ENCODE assay signal across 15 mouse cellular contexts in the genomic region with DNA sequence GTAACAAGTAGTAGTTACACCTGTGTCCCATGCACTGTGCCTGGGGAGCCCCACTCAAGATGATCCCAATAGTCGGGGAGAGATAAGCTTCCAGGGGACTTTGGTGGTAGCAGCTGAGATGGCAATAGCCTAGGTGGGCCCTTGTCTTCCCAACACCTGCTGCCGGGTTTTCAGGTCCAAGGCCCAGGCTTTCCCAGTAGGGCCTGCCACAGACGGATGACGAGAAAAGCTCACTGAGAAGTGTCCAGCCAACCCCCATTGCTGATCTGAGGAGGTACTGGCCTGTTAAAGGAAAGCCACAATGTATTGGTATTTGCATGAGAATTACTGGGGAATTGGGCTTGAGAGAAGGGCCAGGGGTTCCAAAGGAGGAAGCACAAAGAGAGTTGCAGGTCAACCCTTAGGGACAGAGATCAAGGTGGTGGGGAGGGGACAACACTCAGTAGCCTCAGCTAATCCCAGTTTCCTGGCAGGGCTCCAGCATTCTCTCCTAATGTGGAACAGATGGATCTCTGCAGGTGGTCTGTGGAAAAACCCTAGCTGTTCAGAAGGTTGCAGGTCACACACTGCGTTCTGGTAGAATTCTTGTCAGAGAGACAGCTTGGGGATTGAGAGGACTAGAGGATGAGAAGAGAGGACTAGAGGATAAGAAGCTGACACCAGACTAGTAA.
DNase-seq lines count a peak whose midpoint lies in the region; ATAC-seq lines count a peak whose summit lies in the region.
"Had no signal": no experiment of that assay in that cellular context is flagged by ENCODE, and none has a peak within 500 bp of the region (broad histone marks: within the 10 kb centered on the region; RNA-seq: fewer than 3 reads in every experiment).

No protein-coding gene starts in this region.

- H3K4me1 ChIP-seq in hindbrain, embryonic 11.5 days (replicated peaks; ENCODE audit: control insufficient read depth, insufficient read depth, low read length) = no peaks in the 10 kb centered on the region
- peaks cover 7% of the 10 kb centered on the region; the same call in 1 of the 2 replicates for H3K4me1 ChIP-seq in hindbrain, embryonic 14.5 days (replicated peaks; ENCODE audit: control insufficient read depth, insufficient read depth, low read length)
- no peaks in the 10 kb centered on the region for H3K4me1 ChIP-seq in heart, embryonic 11.5 days (ENCODE audit: control insufficient read depth, insufficient read depth, low read length)
- H3K4me1 ChIP-seq: liver, embryonic 15.5 days had no signal

- no peaks in the 10 kb centered on the region for H3K36me3 ChIP-seq in hindbrain, embryonic 11.5 days (ENCODE audit: control insufficient read depth, insufficient read depth, low read length)
- H3K36me3 ChIP-seq in hindbrain, embryonic 14.5 days (replicated peaks; ENCODE audit: control insufficient read depth, insufficient read depth) = no peaks in the 10 kb centered on the region
- no peaks in the 10 kb centered on the region for H3K36me3 ChIP-seq in heart, embryonic 11.5 days (ENCODE audit: control insufficient read depth, insufficient read depth, low read length)
- H3K36me3 ChIP-seq: hindbrain, embryonic 13.5 days; liver, embryonic 15.5 days had no signal

- peak; percentile 15 for DNase-seq in hindbrain, embryonic 11.5 days (ENCODE audit: low spot score)
- DNase-seq in hindbrain, embryonic 14.5 days (ENCODE audit: low spot score) = no peak
- peak; percentile 28 for DNase-seq in ES-CJ7 (ENCODE audit: low read depth, low spot score)
- peak; percentile 94 for DNase-seq in cerebellum, adult 9-10 months
- DNase-seq in forelimb bud, embryonic 11.5 days (ENCODE audit: low read depth, low spot score) = peak; percentile 63
- no peak for DNase-seq in B cell, adult 2 months
- DNase-seq: adrenal gland, postnatal 10 days; heart, adult 18-20 months; layer of hippocampus, postnatal 36 days; thymus, postnatal 36 days had no signal

- H3K4me2 ChIP-seq in hindbrain, embryonic 11.5 days (replicated peaks; ENCODE audit: low read depth, low read length) = no peak overlapping the region
- H3K4me2 ChIP-seq in hindbrain, embryonic 14.5 days (replicated peaks) = no peak overlapping the region
- no peak overlapping the region for H3K4me2 ChIP-seq in heart, embryonic 11.5 days
- H3K4me2 ChIP-seq: hindbrain, embryonic 13.5 days; liver, embryonic 15.5 days had no signal

- no peaks in the 10 kb centered on the region for H3K27me3 ChIP-seq in hindbrain, embryonic 11.5 days (ENCODE audit: control insufficient read depth, insufficient read depth, low read length)
- no peaks in the 10 kb centered on the region for H3K27me3 ChIP-seq in hindbrain, embryonic 14.5 days (ENCODE audit: control insufficient read depth, insufficient read depth, low read length)
- H3K27me3 ChIP-seq in heart, embryonic 11.5 days (ENCODE audit: control insufficient read depth, insufficient read depth, low read length) = no peaks in the 10 kb centered on the region
- H3K27me3 ChIP-seq: liver, embryonic 15.5 days had no signal

- no peak overlapping the region for H3K4me3 ChIP-seq in hindbrain, embryonic 11.5 days (ENCODE audit: low read depth, low read length)
- H3K4me3 ChIP-seq in hindbrain, embryonic 14.5 days (replicated peaks; ENCODE audit: low read length) = no peak overlapping the region
- H3K4me3 ChIP-seq in heart, embryonic 11.5 days (ENCODE audit: low read depth, low read length) = no peak overlapping the region
- H3K4me3 ChIP-seq: hindbrain, embryonic 13.5 days; liver, embryonic 15.5 days had no signal

- no peaks in the 10 kb centered on the region for H3K9me3 ChIP-seq in hindbrain, embryonic 11.5 days (ENCODE audit: control insufficient read depth, low read length)
- no peaks in the 10 kb centered on the region for H3K9me3 ChIP-seq in hindbrain, embryonic 14.5 days (ENCODE audit: control insufficient read depth, low read length)
- no peaks in the 10 kb centered on the region for H3K9me3 ChIP-seq in heart, embryonic 11.5 days (replicated peaks; ENCODE audit: control insufficient read depth, low read length)
- H3K9me3 ChIP-seq: hindbrain, embryonic 13.5 days; liver, embryonic 15.5 days had no signal

- H3K9ac ChIP-seq in hindbrain, embryonic 11.5 days (ENCODE audit: low read depth, low read length) = no peak overlapping the region
- H3K9ac ChIP-seq in hindbrain, embryonic 14.5 days = no peak overlapping the region
- no peak overlapping the region for H3K9ac ChIP-seq in heart, embryonic 11.5 days (ENCODE audit: low read depth, low read length)
- H3K9ac ChIP-seq: hindbrain, embryonic 13.5 days; liver, embryonic 15.5 days had no signal

- no peak for ATAC-seq in hindbrain, embryonic 11.5 days (ENCODE audit: low FRiP score)
- no peak for ATAC-seq in hindbrain, embryonic 14.5 days (ENCODE audit: low FRiP score)
- no peak for ATAC-seq in inflammation-experienced regulatory T-cells, adult 6 months
- ATAC-seq in heart, embryonic 11.5 days (replicated peaks; ENCODE audit: insufficient number of reproducible peaks, low FRiP score, low TSS enrichment) = no peak
- ATAC-seq: forebrain, embryonic 16.5 days had no signal

- no peak overlapping the region for H3K27ac ChIP-seq in hindbrain, embryonic 11.5 days (ENCODE audit: low read depth, low read length)
- H3K27ac ChIP-seq in hindbrain, embryonic 14.5 days = no peak overlapping the region
- H3K27ac ChIP-seq in heart, embryonic 11.5 days (ENCODE audit: low read depth, low read length) = no peak overlapping the region
- H3K27ac ChIP-seq: hindbrain, embryonic 13.5 days; liver, embryonic 15.5 days had no signal

- 49% methylated on average over 5 of the region's 5 CpGs for WGBS in hindbrain, embryonic 11.5 days
- 43% methylated on average over 5 of the region's 5 CpGs for WGBS in hindbrain, embryonic 14.5 days
- WGBS in heart, embryonic 11.5 days (ENCODE audit: insufficient replicate concordance) = 76% methylated on average over 5 of the region's 5 CpGs

Comparison
In these comparisons a context has a peak if more than half of its experiments do, and no peak if none do; other contexts are left out.
1. DNase-seq: peak in hindbrain, embryonic 11.5 days (single experiment), ES-CJ7 (single experiment), cerebellum, adult 9-10 months (single experiment) and forelimb bud, embryonic 11.5 days (single experiment); none in hindbrain, embryonic 14.5 days (single experiment) and B cell, adult 2 months (0 of 2).